Mouse (Mus musculus) pancreas, adult 10 weeks (tissue): ENCODE measurements around the gene Olfr193. TPM values are rescaled to one million over a fixed set of nuclear protein-coding genes. Genes with fewer than 3 reads are reported as not detected.

Experiments
- polyA plus RNA-seq: library from polyadenylated mRNA; stranded (reverse); fragments of 350-450 nt; fragmentation: Illumina TruSeq; extraction: RNeasy Lipid Tissue Mini Kit (QIAGEN cat#74804); gene quantifications from one replicate; pipeline ENCODE4 v1.2.3, GENCODE M21; 2015; ENCODE audit warnings: low read depth, low replicate concordance; ENCODE audit not compliant: insufficient read depth

The Olfr193 gene
- not detected for polyA plus RNA-seq

DNA sequence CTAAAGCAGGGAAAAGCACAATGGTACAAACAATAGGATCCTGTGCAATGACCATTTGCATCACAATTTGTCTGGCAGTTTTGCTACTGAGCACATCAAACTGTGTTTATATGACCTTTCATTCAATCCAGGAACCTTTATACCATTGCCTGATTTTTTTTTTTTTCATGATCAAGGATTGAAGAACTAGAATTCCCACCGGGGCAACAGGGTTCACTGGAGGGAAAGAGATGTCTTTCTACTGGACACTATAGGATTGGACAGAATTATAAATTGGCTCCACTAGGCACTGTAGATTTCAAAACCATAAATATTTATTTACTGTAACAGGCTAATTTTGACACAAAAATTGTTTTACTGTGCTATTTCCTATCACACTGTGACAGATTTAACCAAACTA is at the start of gene Olfr193:
TSS of gene Olfr193 (minus strand) at position 101 of the 400 bp plus-strand sequence.

DNA sequence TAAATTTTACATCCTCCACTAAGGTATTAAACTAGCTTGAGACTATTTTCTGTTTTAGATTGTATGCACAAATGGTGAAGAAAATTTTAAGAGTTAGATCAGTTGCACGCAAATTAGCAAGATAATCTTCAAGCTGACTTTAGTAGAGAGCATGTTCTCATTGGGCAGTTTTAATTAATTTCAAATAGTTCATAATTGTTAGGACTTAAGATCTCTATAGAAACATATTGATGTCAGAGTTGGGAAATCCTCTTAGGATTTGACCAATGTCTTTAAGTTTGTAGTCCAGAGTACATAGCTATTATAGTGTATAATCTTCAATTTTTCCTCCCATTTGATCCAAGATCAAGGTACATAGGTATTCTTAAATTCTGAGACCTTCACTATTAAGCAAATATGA is 35.1 kb upstream of the Olfr193 start, which contains the start of gene Olfr195:
TSS of gene Olfr195 (plus strand) at position 301 of the 400 bp plus-strand sequence.

DNA sequence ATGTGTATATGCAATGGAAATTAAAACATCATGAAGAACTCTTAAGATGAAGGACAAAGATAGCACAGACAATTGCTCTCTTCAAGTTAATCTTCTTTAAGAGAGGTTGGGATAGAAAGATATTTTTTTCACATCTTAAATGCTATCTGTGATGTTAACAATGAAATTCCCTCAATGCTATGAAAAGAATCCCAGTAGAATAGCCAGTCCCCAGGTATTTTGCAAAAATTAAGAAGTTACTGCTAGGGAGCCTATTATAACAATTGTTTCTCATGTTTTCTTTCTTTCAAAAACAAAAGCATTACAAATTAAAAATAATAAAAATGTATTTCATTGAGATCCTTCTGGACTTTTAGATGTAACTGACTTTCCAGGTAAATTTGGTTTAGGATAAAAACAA is 9.3 kb upstream of the Olfr193 start, which contains the start of gene Olfr194:
TSS of gene Olfr194 (minus strand) at position 101 of the 400 bp plus-strand sequence.

DNA sequence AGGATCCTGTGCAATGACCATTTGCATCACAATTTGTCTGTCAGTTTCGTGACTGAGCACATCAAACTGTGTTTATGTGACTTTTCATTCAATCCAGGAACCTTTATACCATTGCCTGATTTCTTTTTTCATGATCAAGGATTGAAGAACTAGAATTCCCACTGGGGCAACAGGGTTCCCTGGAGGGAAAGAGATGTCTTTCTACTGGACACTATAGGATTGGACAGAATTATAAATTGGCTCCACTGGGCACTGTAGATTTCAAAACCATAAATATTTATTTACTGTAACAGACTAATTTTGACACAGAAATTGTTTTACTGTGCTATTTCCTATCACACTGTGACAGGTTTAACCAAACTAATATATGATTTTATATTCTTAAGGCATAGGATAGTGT is 22.0 kb downstream of the Olfr193 start, which contains the start of gene Olfr191:
TSS of gene Olfr191 (minus strand) at position 101 of the 400 bp plus-strand sequence.

DNA sequence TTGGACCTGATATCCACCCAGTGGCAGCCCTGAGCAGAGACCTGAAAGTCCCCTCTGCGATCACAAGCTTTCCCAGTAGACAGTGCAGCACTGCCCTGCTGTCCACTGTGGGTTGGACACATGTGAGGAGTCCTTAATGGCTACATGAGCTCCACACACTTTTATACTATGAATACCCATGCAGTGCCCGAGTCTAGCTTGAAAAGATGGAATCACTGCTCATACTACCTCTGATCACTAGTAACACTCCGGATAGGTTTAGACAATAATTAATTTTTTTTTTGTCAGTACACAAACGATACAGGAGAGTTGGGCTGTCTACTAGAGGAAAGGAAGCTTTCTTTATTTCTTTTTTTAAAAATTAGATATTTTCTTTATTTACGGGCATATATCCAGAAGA is 33.8 kb downstream of the Olfr193 start, which contains the start of gene Olfr190:
TSS of gene Olfr190 (minus strand) at position 101 of the 400 bp plus-strand sequence.

Other genes with a start within 250 kb of the Olfr193 start
- not detected for gene Olfr177, start 237.1 kb downstream of the Olfr193 start, polyA plus RNA-seq
- not detected for gene Olfr178, start 219.8 kb downstream of the Olfr193 start, polyA plus RNA-seq
- not detected for gene Olfr181, start 183.1 kb downstream of the Olfr193 start, polyA plus RNA-seq
- gene Olfr180, start 182.5 kb downstream of the Olfr193 start, polyA plus RNA-seq: not detected
- gene Olfr183, start 116.5 kb downstream of the Olfr193 start, polyA plus RNA-seq: not detected
- not detected for gene Olfr186, start 81.6 kb downstream of the Olfr193 start, polyA plus RNA-seq
- not detected for gene Olfr187, start 72.1 kb downstream of the Olfr193 start, polyA plus RNA-seq
- not detected for gene Olfr190, start 33.9 kb downstream of the Olfr193 start, polyA plus RNA-seq
- not detected for gene Olfr191, start 22.1 kb downstream of the Olfr193 start, polyA plus RNA-seq
- not detected for gene Olfr194, start 9.2 kb upstream of the Olfr193 start, polyA plus RNA-seq
- not detected for gene Olfr195, start 35.2 kb upstream of the Olfr193 start, polyA plus RNA-seq
- gene Olfr196, start 58.6 kb upstream of the Olfr193 start, polyA plus RNA-seq: not detected
- gene Olfr198, start 91.7 kb upstream of the Olfr193 start, polyA plus RNA-seq: not detected
- not detected for gene Olfr199, start 107.9 kb upstream of the Olfr193 start, polyA plus RNA-seq
- gene Olfr201, start 160.8 kb upstream of the Olfr193 start, polyA plus RNA-seq: not detected
- not detected for gene Olfr202, start 174.9 kb upstream of the Olfr193 start, polyA plus RNA-seq
- gene Olfr203, start 187.0 kb upstream of the Olfr193 start, polyA plus RNA-seq: not detected
- not detected for gene Olfr204, start 206.4 kb upstream of the Olfr193 start, polyA plus RNA-seq
- gene Olfr205, start 219.3 kb upstream of the Olfr193 start, polyA plus RNA-seq: not detected
- gene Olfr206, start 237.4 kb upstream of the Olfr193 start, polyA plus RNA-seq: not detected